Mouse (Mus musculus) testis, adult 2 months (tissue): ENCODE results near the gene Calml4.

ENCODE experiments used
- CTCF ChIP-seq: fragments of 200-500 bp; IDR thresholded peaks from 2 replicates; pipeline ENCODE4 v1.5.1; 2012; ENCODE audit warnings: low read depth, mild to moderate bottlenecking, inconsistent platforms, low read length, moderate library complexity; ENCODE audit not compliant: control insufficient read depth, insufficient read depth, insufficient replicate concordance
- POLR2A ChIP-seq: fragments of 200-500 bp; IDR thresholded peaks from 2 replicates; pipeline ENCODE4 v1.6.1; 2012; ENCODE audit warnings: low read depth, mild to moderate bottlenecking, inconsistent platforms, low read length, moderate library complexity; ENCODE audit not compliant: control insufficient read depth

DNA sequence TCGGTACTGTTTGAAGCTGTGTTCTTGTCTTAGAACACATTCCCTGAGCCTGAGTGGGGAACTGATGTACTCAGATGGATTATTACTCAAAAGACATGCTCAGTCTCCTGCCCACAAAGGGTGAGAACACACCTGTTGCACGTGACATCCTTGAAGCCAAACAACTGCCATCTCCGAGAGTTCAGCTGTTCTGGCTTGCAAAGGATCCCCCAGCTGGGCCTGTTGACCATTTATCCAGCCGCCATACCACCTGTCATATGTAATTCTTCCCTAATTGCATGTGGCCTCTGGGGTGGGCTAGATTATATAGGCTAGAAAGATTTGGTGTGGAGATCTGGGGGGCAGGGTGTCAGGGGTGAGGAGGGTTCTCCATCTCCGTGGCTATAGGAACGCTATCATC, 37.1 kb upstream of the Calml4 start:
- no peak for TF ChIP-seq CTCF
- no peak for TF ChIP-seq POLR2A
